Mouse (Mus musculus) testis, adult 2 months (tissue): Measurements from ENCODE around the gene Sspn. TPM values are rescaled to one million over a fixed set of nuclear protein-coding genes. Genes with fewer than 3 reads are reported as not detected.

Experiments used
- H3K27ac ChIP-seq: fragments of 200-500 bp; 2 replicates; pipeline ENCODE4 v1.5.1; 2012; ENCODE audit warnings: low read depth, low read length; ENCODE audit not compliant: control insufficient read depth, insufficient read depth
- H3K27me3 ChIP-seq: fragments of 200-500 bp; 2 replicates; pipeline ENCODE4 v1.6.1; 2012; ENCODE audit warnings: mild to moderate bottlenecking, low read length, moderate library complexity; ENCODE audit not compliant: control insufficient read depth, insufficient read depth
- H3K36me3 ChIP-seq: fragments of 200-500 bp; 2 replicates; pipeline ENCODE4 v1.6.1; 2012; ENCODE audit warnings: mild to moderate bottlenecking, low read length; ENCODE audit not compliant: control insufficient read depth, insufficient read depth
- H3K4me1 ChIP-seq: fragments of 200-500 bp; 2 replicates; pipeline ENCODE4 v1.6.1; 2012; ENCODE audit warnings: low read length; ENCODE audit not compliant: control insufficient read depth, insufficient read depth
- H3K4me3 ChIP-seq: fragments of 200-500 bp; 2 replicates; pipeline ENCODE4 v1.5.1; 2012; ENCODE audit warnings: low read depth, mild to moderate bottlenecking, low read length, moderate library complexity, mixed read lengths; ENCODE audit not compliant: control insufficient read depth
- CTCF ChIP-seq: fragments of 200-500 bp; IDR thresholded peaks from 2 replicates; pipeline ENCODE4 v1.5.1; 2012; ENCODE audit warnings: low read depth, mild to moderate bottlenecking, inconsistent platforms, low read length, moderate library complexity; ENCODE audit not compliant: control insufficient read depth, insufficient read depth, insufficient replicate concordance
- POLR2A ChIP-seq: fragments of 200-500 bp; IDR thresholded peaks from 2 replicates; pipeline ENCODE4 v1.6.1; 2012; ENCODE audit warnings: low read depth, mild to moderate bottlenecking, inconsistent platforms, low read length, moderate library complexity; ENCODE audit not compliant: control insufficient read depth
- polyA plus RNA-seq: library from polyadenylated mRNA; depleted of rRNA; stranded (reverse); fragments of >200 nt; gene quantifications from 2 replicates; pipeline ENCODE4 v1.2.3, GENCODE M21; 2012

Gene Sspn
- polyA plus RNA-seq, 1 experiment: 1.0 TPM

DNA sequence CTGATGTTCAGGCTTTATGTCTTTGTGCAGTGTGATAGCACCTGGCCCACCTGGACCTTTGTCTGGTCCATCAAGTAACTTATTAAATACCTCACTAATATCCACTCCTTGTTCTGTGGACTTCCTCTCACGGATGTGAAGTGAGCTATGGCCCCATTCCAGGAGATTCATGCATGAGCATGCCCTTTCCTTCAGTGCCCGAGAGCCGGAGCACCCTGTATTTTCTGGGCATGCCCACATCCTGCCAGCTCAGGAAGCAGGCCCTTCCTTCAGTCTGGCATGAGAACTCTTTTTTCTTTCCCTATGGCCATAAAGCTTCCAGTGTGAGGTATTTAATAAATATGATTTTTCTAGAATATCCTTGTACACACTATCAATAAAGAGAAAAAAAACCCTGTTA is 21.2 kb downstream of the Sspn start:
- no peak for TF ChIP-seq CTCF
- no peak for TF ChIP-seq POLR2A
- no peaks in the 10 kb centered on the region for H3K27me3 ChIP-seq

DNA sequence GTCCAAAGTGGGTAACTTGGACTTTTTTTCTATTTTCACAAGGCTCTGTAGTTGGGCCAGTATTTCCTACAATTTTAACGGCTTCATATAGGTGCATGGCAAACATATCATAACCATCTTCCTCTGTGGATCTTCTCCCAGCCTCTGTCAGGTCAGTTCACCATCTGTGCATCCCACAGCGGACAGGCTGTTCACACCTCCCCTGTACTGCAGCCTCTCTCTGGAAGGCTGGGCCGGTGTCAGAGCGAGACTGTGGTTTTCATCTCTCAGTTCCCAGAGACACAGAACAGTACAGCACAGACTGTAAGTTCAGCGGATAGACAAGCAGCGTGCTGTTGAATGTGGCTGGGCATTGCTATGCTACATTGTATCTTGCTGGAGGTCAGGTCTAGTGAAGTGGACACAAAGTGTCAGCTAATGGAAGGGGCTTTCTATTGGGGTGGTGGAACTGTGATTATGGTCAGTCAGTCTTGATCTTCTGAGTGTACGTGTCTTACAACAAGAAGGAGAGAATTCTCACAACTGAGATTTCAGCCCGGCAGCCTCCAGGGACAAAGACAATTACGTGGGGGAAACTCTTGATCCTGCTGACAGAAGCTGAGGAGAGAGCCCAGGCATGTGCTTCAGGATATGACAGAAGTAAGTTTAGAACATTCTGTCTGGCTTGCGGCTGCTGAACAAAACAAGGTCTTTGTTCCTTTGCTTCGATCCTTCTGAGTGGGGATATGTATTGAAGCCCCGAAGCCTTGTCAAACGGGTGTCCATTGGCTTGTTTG is 21.9 kb downstream of the Sspn start:
- no peaks in the 10 kb centered on the region for H3K36me3 ChIP-seq
- no peaks in the 10 kb centered on the region for H3K27me3 ChIP-seq
- no peaks in the 10 kb centered on the region for H3K4me1 ChIP-seq
- H3K27ac ChIP-seq: no peak overlapping the region
- H3K4me3 ChIP-seq: no peak overlapping the region
- no peak for TF ChIP-seq CTCF
- TF ChIP-seq POLR2A: no peak

More for the DNA sequence above, 21.2 kb downstream of the Sspn start:
- Histone ChIP-seq H3K27ac (no peak overlapping the region), H3K4me3 (no peak overlapping the region), H3K4me1 (no peaks in the 10 kb centered on the region), H3K36me3 (no peaks in the 10 kb centered on the region)

DNA sequence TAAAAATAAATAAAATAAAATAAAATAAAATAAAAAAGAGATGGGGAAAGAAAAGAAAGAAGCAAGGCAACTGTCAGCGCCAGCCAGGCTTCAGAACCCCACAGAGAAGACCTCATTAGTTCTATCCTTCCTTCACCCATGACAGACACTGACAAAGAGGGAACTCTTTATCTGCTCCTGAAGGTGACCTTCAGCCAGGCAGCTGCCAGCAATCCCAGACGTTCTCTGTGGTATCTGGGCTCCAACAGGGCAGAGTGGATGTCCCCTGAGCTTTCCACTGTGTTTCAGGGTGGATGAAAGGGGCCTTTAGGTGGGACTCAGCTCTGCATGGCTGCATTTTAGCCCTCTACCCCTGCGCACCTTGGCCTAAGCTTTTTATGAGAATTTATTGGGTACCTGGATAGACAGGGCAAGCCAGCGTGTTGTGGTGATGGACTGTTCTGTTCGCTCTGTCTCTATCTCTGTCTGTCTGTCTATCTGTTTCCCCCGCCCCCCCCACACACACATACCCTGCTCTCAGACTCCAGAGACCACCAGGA is 26.1 kb downstream of the Sspn start:
- Histone ChIP-seq H3K36me3 (no peaks in the 10 kb centered on the region), H3K4me1 (peaks cover 9% of the 10 kb centered on the region), H3K27ac (no peak overlapping the region), H3K4me3 (no peak overlapping the region), H3K27me3 (no peaks in the 10 kb centered on the region)
- TF ChIP-seq CTCF (no peak), POLR2A (no peak)

DNA sequence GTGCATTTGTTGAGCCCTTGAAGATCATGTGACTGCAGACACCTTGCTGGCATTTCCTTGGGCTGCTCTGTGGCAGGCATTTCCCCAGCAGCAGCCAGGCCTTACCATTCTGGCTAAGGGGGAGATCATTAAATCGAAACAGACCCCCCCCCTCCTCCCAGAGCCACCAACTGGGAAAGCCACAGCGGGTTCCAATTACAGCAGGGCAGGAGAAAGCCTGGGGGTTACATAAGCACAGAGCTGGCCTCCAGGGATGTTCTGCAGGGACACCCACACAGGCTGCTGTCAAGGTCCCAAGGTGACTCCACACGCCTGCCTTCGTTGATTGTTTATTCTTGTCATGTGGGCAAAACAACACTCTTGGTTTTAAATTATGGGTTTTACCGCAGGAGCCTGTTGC is 26.6 kb downstream of the Sspn start:
- H3K27ac ChIP-seq: no peak overlapping the region
- H3K4me3 ChIP-seq: no peak overlapping the region
- H3K27me3 ChIP-seq: no peaks in the 10 kb centered on the region
- no peaks in the 10 kb centered on the region for H3K36me3 ChIP-seq
- TF ChIP-seq POLR2A: no peak
- no peak for TF ChIP-seq CTCF
- H3K4me1 ChIP-seq: peaks cover 9% of the 10 kb centered on the region

DNA sequence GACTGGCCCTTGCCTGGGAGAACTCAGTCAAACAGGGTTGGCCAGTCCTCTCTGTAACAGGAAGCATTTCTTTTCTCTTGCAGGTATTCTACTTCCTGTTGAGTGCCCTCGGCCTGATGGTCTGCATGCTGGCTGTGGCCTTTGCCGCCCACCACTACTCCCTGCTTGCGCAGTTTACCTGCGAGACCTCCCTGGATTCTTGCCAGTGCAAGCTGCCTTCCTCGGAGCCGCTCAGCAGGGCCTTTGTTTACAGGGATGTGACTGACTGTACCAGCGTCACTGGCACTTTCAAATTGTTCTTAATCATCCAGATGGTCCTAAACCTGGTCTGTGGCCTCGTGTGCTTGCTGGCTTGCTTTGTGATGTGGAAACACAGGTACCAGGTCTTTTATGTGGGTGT is 29.6 kb downstream of the Sspn start:
- TF ChIP-seq POLR2A (no peak), CTCF (no peak)
- no peaks in the 10 kb centered on the region for H3K27me3 ChIP-seq

DNA sequence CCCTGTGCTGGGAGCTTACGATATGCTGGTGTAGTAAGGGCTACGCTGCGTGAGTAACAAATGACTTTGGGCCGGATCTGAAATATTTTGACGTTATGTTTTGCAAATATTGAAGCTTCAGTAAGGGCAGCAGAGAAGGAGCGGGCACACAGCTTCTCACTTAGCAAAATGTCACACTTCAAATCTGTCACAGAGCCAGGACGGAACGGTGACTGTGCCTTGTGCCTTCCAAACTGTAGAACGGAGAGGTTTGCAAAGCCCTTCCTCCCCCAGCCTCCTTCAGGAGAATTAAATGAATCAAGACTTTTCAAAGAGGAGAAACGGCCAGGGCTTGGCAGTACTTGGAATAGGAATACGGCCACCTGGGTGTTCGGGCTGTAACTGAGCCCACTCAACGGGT is 32.5 kb downstream of the Sspn start:
- no peak overlapping the region for H3K4me3 ChIP-seq
- H3K27ac ChIP-seq: no peak overlapping the region
- no peaks in the 10 kb centered on the region for H3K36me3 ChIP-seq
- H3K27me3 ChIP-seq: no peaks in the 10 kb centered on the region
- H3K4me1 ChIP-seq: peaks cover 11% of the 10 kb centered on the region
- TF ChIP-seq POLR2A: no peak
- no peak for TF ChIP-seq CTCF

More for the DNA sequence above, 29.6 kb downstream of the Sspn start:
- H3K27ac ChIP-seq: no peak overlapping the region
- no peak overlapping the region for H3K4me3 ChIP-seq
- no peaks in the 10 kb centered on the region for H3K36me3 ChIP-seq
- H3K4me1 ChIP-seq: peaks cover 9% of the 10 kb centered on the region

DNA sequence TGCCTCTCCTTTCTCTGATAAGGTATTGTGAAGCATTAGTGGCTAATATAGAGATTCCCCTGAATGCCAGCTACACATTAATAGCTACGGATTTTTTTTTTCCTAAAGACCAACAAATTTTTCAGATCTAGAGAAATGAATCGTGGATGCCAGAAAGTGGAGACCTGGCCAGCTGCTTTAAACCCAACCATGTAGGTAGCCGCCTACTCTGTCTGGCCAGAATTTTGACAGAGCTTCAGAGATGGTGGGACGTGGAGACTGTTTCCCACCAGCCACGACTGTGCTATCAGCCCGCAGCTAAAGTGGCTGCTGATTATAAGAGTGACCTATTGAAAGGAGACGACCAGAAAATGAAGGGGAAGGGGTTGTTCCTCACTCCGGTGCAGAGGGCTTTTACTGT is 36.3 kb downstream of the Sspn start:
- H3K27ac ChIP-seq: peak overlapping the region; percentile 42; the same call in 1 of the 2 replicates
- no peak for TF ChIP-seq POLR2A
- no peak for TF ChIP-seq CTCF
- no peaks in the 10 kb centered on the region for H3K36me3 ChIP-seq

More for the DNA sequence above, 36.3 kb downstream of the Sspn start:
- Histone ChIP-seq H3K4me1 (peaks cover 4% of the 10 kb centered on the region; the same call in 1 of the 2 replicates), H3K27me3 (no peaks in the 10 kb centered on the region), H3K4me3 (no peak overlapping the region)
